Mouse (Mus musculus) retina, adult 2 months (tissue): ENCODE data around the gene Reg4.

Experiments
- DNase-seq: peaks from one replicate; pipeline ENCODE4 v3.0.0-alpha.2; 2012; ENCODE audit warnings: low read depth, low spot score

Reg4 gene

DNA sequence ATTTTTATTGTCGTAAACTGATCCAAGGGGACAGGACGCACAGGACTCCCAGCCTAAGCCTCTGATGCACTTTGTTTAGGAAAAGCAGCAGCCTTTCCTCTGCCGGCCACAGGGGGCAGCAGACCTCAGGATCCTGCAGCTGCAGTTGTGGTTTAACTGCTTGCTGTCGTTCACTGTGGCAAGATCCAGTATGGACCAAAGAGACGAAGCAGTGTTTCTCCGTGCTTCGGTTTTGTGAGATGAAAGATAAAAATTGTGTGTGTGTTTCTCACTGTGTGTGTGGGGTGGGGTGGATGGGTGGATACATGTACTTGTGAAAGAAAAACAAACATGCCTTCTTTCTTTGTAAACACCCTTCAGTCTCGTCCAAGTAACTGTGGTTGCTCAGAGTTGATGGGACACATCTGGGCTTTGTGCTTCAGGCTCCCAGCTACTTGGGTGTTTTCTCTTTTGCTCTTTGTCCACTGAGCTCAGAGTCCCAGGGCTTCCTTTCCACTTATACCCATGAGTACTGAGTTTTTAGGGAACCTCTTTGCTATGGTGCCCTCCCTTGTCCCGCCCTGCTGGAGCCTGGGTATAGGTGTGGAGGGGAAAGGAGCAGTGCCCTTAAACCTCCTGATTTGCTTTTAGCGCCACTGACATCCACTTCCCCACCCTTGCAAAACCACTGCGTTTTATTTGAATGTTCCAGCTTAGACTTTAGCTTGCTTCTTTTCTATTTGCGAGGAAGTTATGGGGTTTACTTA is 59.1 kb downstream of the Reg4 start:
- DNase-seq: no peak

- DNase-seq: no peak
Measured at GRCm38 (mm10) chr3:98282422-98282821, 60.5 kb downstream of the Reg4 start.

- DNase-seq: no peak
Measured at GRCm38 (mm10) chr3:98283205-98283604, 61.2 kb downstream of the Reg4 start.
